Mouse (Mus musculus): Measurements from ENCODE around the gene Pon2.

DNA sequence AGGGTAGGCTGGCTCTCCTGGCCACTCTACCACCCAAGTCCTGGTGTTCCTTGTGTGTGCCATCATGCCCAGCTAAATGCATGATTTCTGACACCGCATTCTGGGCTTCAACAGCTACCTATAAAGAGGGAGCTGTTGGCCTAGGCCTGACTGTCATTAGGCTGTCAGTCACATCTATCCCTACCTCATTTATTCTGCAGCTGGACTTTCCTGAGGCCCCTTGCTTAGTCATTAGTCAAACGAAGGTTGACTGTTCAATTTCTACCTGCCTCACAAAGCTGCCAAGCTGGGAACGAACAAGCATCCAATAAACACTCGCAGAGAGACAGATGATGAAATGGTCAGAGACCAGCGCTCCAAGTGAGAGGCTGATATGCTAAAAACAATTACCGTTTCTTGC lies 28.6 kb downstream of the Pon2 start:
- TF ChIP-seq HCFC1 (IDR thresholded peaks at IDR 0.05; ENCODE audit: borderline replicate concordance, insufficient read depth, low read length) (no peak), CHD2 (IDR thresholded peaks at IDR 0.05; ENCODE audit: low read depth, low read length) (no peak), ZNF384 (IDR thresholded peaks at IDR 0.05; ENCODE audit: low read depth, low read length) (no peak), MAFK (IDR thresholded peaks at IDR 0.05; ENCODE audit: insufficient read depth, low read depth, low read length) (no peak), ZC3H11A (IDR thresholded peaks at IDR 0.05; ENCODE audit: borderline replicate concordance, low read depth, low read length) (no peak)

Data from ES-E14 (cell line).